Mouse (Mus musculus): ENCODE data around the gene Echdc3.

Echdc3 gene

GRCm38 (mm10) chr2:6212724-6213511, at the start of gene Echdc3:
TSS of gene Echdc3 (minus strand) at chr2:6213033.
- DNase-seq (ENCODE audit: low spot score), result peak; percentile 92

GRCm38 (mm10) chr2:6261718-6262117, 48.9 kb upstream of the Echdc3 start:
- no peak for DNase-seq (ENCODE audit: low spot score)

GRCm38 (mm10) chr2:6261201-6261672, 48.4 kb upstream of the Echdc3 start:
- DNase-seq (ENCODE audit: low spot score), result no peak

GRCm38 (mm10) chr2:6260661-6261060, 47.8 kb upstream of the Echdc3 start:
- DNase-seq (ENCODE audit: low spot score), result no peak

- DNase-seq (ENCODE audit: low spot score), result no peak
These were observed 46.3 kb upstream of the Echdc3 start for GRCm38 (mm10) chr2:6259182-6259581.

DNA sequence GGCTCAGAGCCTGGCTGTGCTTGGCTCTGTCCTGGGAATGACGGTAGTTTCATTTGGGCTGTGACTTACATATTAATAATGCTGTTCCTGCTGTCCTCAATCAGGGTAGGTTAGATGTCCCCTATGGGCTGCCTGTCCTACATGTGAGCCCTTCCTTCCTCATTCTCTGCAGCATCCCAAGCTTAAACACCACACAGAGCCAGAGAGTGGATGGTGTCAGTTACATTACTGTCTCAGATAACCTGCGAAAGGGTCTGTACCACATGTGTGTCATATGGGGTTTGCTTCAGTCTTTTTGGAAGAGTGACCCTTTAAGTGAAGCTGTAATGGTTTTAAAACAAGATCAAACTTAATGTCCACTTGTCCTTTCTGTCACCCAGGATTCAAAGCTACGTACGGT, 45.2 kb upstream of the Echdc3 start:
- no peak for DNase-seq (ENCODE audit: low spot score)

DNA sequence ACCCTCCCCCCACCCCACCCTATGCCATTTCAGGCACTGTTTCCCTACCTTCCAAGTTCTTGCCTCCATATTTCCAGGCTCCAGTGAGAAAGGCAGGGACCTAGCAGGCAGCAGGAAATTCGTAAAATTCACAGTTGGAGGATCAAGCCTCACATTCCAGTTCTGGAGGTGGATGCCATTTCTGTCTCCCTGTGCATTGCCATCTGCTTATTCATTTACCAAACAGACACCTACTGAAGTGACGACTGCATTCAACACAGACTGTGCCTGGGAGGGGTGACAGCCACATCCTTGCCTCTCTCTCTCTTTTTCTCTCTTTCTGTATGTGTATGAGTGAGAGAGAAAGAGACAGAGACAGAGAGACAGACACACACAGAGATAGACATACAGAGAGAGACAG, 44.3 kb upstream of the Echdc3 start:
- DNase-seq (ENCODE audit: low spot score), result no peak

- peak; percentile 90 for DNase-seq (ENCODE audit: low spot score)
These were observed 43.4 kb upstream of the Echdc3 start for GRCm38 (mm10) chr2:6255989-6256841.

DNA sequence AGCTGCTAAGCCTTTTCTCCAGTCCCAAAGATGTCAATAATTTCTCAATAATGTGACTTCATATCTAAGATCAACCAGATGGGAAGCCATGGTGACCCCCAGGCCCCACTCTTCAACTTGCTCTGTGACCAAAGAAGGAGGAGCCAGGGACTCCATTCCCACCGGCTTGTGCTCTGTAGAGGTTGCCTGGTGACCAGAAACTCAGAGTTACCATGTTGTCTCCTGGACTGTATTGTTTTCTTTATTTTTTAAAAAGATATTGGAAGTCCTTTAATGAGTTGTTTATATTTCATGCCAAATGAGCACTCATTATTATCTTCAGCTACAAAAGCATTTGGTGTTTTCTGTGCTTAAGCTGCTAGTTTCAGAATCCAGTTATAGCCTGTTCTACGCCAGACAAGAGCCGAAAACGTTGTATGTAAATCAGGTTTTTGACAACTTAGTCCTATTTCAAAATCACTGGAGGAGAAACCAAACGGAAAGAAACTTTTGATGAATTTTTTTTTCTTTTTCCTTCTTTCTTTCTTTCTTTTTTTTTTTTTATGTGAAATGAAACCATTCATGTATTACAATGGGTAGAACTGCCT, 42.7 kb upstream of the Echdc3 start:
- no peak for DNase-seq (ENCODE audit: low spot score)

DNA sequence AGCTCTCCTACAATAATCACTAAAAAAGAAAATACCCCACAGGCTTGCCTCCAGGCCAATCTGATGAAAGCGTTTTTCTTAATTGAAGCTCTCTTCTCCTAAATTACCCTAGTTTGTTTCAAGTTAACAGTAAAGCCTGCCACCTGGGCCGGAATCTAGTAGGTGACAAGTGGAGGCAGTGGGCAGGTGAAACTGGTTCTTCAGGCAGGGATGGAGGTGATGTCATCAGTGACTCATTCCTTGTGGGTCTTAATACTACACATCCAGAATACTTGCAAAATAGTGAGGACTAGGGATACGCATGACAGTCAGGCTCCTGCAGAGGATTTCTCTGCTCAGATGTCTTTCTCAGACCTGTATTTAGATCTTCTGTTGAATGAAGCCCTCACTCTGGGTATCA, 39.7 kb upstream of the Echdc3 start:
- DNase-seq (ENCODE audit: low spot score), result peak; percentile 61

- no peak for DNase-seq (ENCODE audit: low spot score)
These were observed 38.3 kb upstream of the Echdc3 start for GRCm38 (mm10) chr2:6251076-6251496.

DNA sequence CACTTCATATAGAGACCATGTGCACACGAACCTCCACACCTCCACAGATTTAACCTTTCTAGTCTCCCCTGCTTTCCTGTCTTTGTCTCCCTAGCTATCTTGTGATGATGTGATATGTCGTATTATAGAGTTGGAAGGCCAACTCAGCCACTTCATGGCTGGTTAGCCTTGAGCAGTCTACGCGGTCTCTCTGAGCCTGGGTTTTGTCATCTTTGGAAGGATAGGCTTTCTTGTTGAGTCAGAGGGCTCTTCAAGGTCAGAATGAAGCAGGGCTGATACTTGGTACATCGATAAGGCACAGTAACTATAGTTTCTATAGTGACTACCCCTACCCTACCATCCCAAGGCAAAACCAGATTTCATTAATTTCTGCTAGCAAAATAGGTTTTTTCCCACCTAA, 28.6 kb upstream of the Echdc3 start:
- no peak for DNase-seq (ENCODE audit: low spot score)

- no peak for DNase-seq (ENCODE audit: low spot score)
These were observed 27.2 kb upstream of the Echdc3 start for GRCm38 (mm10) chr2:6240072-6240471.

GRCm38 (mm10) chr2:6239333-6239732, 26.5 kb upstream of the Echdc3 start:
- DNase-seq (ENCODE audit: low spot score), result no peak

- DNase-seq (ENCODE audit: low spot score), result no peak
These were observed 25.8 kb upstream of the Echdc3 start for GRCm38 (mm10) chr2:6238679-6239078.

- DNase-seq (ENCODE audit: low spot score), result no peak
These were observed 25.4 kb upstream of the Echdc3 start for GRCm38 (mm10) chr2:6238244-6238643.

GRCm38 (mm10) chr2:6233353-6233752, 20.5 kb upstream of the Echdc3 start:
- no peak for DNase-seq (ENCODE audit: low spot score)

DNA sequence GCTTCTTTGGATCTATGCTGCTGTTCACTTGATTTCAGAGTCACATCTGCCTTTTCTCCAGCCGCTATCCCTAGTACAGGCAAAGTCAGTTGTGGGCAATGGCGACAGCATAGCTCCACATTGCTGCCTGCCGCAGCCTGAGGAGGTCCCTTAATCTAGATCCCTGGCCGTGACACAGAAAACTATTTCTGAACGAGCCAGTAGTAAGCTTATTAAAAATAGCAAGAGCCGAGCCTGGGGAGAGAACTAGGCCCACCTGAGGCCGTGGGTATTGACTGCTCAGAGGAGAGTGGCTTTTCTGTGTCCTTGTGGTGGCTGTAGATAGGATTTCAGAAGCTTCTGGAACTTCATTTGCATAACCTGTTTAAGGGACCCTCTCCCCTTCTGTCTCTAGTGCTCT, 19.9 kb upstream of the Echdc3 start:
- DNase-seq (ENCODE audit: low spot score), result no peak

DNA sequence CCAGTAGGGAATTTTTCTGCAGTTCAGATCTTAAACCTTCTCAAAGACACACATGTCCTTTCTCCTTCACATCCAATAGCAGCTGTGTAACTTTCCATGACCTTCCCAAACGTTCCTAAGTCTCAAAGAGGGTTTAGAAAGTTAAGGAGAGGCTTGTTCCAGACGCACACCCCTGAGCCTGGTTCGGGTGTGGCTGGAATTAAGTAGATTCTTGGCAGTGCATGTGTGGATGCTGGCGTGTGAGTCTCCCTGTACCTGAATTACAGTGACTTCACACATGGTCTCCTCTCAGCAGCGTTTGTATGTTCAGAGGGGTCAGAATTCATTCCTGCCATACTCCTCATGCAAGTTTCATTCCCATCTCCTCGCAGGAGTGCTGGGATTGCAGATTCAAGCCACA, 18.0 kb upstream of the Echdc3 start:
- peak; percentile 54 for DNase-seq (ENCODE audit: low spot score)

DNA sequence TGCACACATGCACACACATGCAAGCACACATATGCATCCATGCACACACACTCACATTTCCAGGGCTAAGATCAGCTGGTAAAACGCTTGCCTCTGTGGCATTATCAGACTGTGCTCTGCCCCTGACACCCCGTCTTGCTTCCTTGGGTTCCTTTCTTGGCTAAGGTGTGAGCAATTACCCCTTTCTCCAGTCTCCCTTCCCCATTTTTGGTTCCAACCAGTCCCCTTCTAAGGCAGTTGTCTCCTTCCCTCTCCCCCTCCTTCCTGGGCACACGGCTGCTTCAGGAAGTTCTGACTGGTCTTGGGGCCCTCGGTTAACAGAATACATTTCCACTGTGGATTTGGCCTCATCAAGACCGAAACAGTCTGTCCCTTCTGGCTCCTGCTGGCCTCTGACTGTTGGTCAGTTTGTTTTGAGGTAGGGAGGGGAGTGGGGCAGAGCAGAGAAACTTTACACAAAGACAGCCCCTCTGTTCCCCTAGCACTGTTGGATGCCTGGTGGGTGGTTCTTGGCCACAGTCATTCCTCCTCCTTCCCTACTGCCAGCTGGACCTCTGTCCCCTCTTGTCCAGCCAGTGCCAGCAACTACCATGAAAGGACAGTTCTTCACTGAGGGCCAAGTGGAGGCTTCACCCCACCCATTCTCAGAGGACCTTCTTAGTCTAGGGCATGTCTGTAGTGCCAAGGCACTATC, 16.9 kb upstream of the Echdc3 start:
- no peak for DNase-seq (ENCODE audit: low spot score)

- DNase-seq (ENCODE audit: low spot score), result no peak
These were observed 14.2 kb upstream of the Echdc3 start for GRCm38 (mm10) chr2:6227059-6227445.
